Mouse (Mus musculus) olfactory bulb, adult 2 months (tissue): Measurements from ENCODE around the gene Rnf220.

ENCODE experiments used
- CTCF ChIP-seq: fragments of 200-500 bp; IDR thresholded peaks from 2 replicates; pipeline ENCODE4 v1.5.1; 2012; ENCODE audit warnings: low read depth, mild to moderate bottlenecking, low read length, moderate library complexity; ENCODE audit not compliant: insufficient read depth
- POLR2A ChIP-seq: fragments of 200-500 bp; IDR thresholded peaks from 2 replicates; pipeline ENCODE4 v1.6.1; 2012; ENCODE audit warnings: mild to moderate bottlenecking, low read depth, low read length, moderate library complexity; ENCODE audit not compliant: insufficient read depth

GRCm38 (mm10) chr4:117486188-117486587 lies 10.7 kb downstream of the Rnf220 start:
- no peak for TF ChIP-seq POLR2A
- no peak for TF ChIP-seq CTCF
